Mouse (Mus musculus) neural tube, embryonic 12.5 days (tissue): ENCODE measurements at regions not wholly inside any gene's neighbourhood (a gene's known extent, or its start where the extent isn't known, plus 50 kb on each side); places are given as distances from the start of the nearest gene placed in this dataset.
A peak's percentile ranks its signal among the peaks of the same experiment; 100 is the strongest.

ENCODE experiments used
- ATAC-seq: fragments of 200-750 bp; cut with Nextera tagmentation; 2 replicates; pipeline ENCODE4 v1.8.0; 2017; ENCODE audit warnings: low read depth, mild to moderate bottlenecking, moderate TSS enrichment, moderate library complexity; ENCODE audit not compliant: low FRiP score
- H3K27ac ChIP-seq: fragments of 300-500 bp; sonication (generic); 2 replicates; pipeline ENCODE4 v1.5.1; 2016
- H3K27me3 ChIP-seq: fragments of 300-500 bp; sonication (generic); replicated peaks from 2 replicates; pipeline ENCODE4 v1.6.1; 2016; ENCODE audit warnings: mild to moderate bottlenecking
- H3K36me3 ChIP-seq: fragments of 300-500 bp; sonication (generic); 2 replicates; pipeline ENCODE4 v1.6.1; 2016; ENCODE audit warnings: mild to moderate bottlenecking
- H3K4me1 ChIP-seq: fragments of 300-500 bp; sonication (generic); 2 replicates; pipeline ENCODE4 v1.6.1; 2016
- H3K4me2 ChIP-seq: fragments of 300-500 bp; sonication (generic); replicated peaks from 2 replicates; pipeline ENCODE4 v1.6.1; 2016; ENCODE audit warnings: mild to moderate bottlenecking
- H3K4me3 ChIP-seq: fragments of 300-500 bp; sonication (generic); 2 replicates; pipeline ENCODE4 v1.5.1; 2016
- H3K9ac ChIP-seq: fragments of 300-500 bp; sonication (generic); 2 replicates; pipeline ENCODE4 v1.6.1; 2016; ENCODE audit warnings: mild to moderate bottlenecking
- H3K9me3 ChIP-seq: fragments of 300-500 bp; sonication (generic); 2 replicates; pipeline ENCODE4 v1.6.1; 2016; ENCODE audit warnings: mild to moderate bottlenecking
- WGBS: fragments of 180-500 bp; shearing (Covaris S2); methylation state at CpG from one replicate; pipeline ENCODE4 v1.1.7; 2016; 5-methylcytosine and 5-hydroxymethylcytosine counted together

DNA sequence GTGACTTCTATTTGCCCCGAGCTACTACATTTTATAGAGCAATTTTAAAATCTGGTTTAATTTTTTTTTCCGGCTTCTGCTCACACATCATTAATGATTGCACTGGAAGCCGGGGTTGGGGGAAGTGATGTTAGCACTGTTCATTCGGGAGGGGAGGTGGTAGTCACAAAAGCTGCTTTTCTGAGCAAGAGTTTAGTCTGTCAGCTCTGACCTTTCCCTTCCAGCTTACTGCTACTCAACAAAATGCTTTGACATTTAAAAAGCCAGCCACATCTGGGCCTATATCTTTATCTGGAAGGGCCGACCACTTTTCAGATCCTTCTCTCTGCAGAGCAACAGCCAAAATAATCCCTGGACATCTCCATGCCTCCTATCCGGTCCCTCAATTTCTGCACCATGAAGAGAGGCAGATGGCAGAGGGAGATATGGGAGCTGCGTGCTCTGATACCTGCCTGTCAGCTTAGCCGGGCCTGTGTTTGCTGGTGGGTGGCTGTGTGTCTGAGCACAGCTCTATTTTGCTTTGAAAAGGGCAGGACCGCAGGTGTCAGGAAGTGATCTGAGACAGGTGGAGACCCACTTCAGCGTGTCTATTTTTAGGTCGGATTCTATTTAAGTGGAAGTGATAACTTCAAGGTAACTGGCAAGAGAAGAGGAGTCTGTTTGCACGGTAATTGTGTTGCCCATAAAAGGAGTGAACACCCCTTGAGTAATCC, 63.1 kb downstream of the Kcnf1 start:
- ATAC-seq = no peak
- WGBS = 83% methylated on average over 12 of the region's 12 CpGs
- H3K4me2 ChIP-seq = no peak overlapping the region

DNA sequence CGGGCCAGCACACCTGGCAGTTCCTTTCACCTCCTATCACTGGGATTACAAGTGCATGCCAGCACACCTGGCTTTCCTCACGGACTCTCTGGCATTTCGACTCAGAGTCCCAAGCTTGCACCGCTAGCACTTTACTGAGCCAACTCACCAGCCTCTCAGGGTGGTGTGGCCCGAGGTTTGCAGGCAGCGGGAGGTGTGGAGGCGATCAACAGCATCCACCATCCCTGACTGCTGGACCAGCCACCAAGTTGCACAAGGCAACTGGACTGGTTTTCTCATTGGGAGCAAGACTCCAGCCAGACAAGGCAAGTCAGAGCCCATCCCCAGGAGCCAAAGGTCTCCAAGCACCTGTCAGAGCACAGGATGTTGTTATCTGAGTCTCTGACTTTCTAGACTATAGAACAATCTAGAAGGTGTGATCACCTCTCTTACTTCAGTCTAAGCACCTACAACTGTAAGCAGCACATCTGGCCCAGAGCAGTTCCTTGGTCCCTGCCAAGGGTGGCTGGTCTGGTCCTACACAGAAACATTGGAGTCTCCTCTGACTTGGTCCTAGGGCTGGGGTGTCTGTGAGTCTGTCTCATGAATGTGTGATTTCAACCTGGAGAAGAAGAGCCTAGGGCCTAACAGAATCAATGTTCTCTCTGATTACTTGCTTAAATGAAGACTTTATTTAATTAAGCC, 63.8 kb downstream of the Kcnf1 start:
- 89% methylated on average over 7 of the region's 7 CpGs for WGBS
- H3K4me2 ChIP-seq = no peak overlapping the region

More for the DNA sequence above, 63.1 kb downstream of the Kcnf1 start:
- Histone ChIP-seq H3K4me1 (no peaks in the 10 kb centered on the region), H3K9ac (no peak overlapping the region), H3K27ac (no peak overlapping the region), H3K9me3 (no peaks in the 10 kb centered on the region), H3K27me3 (no peaks in the 10 kb centered on the region), H3K36me3 (no peaks in the 10 kb centered on the region), H3K4me3 (no peak overlapping the region)

DNA sequence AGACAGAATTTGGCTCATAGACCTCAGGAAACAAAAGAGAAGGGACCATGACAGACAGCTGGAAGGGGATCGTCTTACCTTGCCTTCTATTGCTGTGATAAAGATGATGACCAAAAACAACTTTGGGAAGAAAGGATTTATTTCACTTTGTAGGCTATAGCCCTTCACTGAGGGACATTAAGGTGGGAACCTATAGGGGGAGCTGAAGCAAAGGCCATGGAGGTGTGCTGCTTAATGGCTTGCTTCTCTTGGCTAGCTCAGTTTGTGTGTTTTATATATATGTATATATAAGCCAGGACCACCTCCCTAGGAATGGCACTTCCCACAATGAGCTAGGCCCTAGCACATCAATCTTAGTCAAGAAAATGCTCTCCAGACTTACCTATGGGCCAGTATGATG, 70.5 kb downstream of the Kcnf1 start:
- 81% methylated on average over 1 of the region's 1 CpGs for WGBS

More for the DNA sequence above, 63.8 kb downstream of the Kcnf1 start:
- H3K4me3 ChIP-seq = no peak overlapping the region
- H3K9ac ChIP-seq = no peak overlapping the region
- no peaks in the 10 kb centered on the region for H3K36me3 ChIP-seq
- no peaks in the 10 kb centered on the region for H3K4me1 ChIP-seq
- no peak for ATAC-seq
- H3K27me3 ChIP-seq = no peaks in the 10 kb centered on the region
- H3K27ac ChIP-seq = no peak overlapping the region
- H3K9me3 ChIP-seq = no peaks in the 10 kb centered on the region

DNA sequence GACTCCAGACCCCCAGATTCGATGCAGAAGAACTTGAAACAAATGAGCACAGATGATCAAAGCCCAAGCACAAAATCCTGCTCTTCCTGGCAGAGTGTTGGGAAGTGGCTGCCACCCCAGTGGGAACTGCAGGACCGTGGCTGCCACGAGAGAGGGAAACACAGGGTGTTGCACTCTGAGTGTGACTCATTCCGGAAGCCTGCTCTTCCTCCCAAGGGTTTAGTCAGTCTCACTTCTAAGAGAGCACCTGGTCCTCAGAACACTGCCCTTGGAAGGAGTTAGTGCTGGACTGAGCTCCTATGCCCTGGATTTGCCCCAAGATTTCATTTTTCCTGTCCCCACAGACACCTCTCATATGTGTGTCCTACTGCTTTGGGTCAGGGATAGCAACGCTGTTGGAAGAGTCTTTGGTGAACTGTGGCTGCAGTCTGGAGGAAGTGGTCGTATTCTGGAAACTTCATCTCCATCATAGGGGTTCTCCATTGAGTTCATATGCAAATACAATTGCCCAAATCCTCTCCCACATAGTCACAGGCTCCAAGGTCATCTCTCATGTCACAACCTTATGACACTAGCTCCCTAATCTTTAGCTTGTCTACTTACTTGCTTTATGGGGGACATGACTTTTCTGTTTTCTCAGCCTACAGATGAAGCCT, 71.5 kb downstream of the Kcnf1 start:
- no peak overlapping the region for H3K27ac ChIP-seq
- H3K36me3 ChIP-seq = no peaks in the 10 kb centered on the region
- no peak overlapping the region for H3K9ac ChIP-seq
- no peak overlapping the region for H3K4me2 ChIP-seq
- H3K27me3 ChIP-seq = no peaks in the 10 kb centered on the region
- no peaks in the 10 kb centered on the region for H3K4me1 ChIP-seq
- no peak for ATAC-seq
- H3K4me3 ChIP-seq = no peak overlapping the region
- WGBS = 84% methylated on average over 6 of the region's 6 CpGs
- H3K9me3 ChIP-seq = no peaks in the 10 kb centered on the region

More for the DNA sequence above, 70.5 kb downstream of the Kcnf1 start:
- Histone ChIP-seq H3K4me1 (no peaks in the 10 kb centered on the region), H3K4me3 (no peak overlapping the region), H3K27ac (no peak overlapping the region), H3K27me3 (no peaks in the 10 kb centered on the region), H3K36me3 (no peaks in the 10 kb centered on the region), H3K9ac (no peak overlapping the region), H3K9me3 (no peaks in the 10 kb centered on the region), H3K4me2 (no peak overlapping the region)
- no peak for ATAC-seq

DNA sequence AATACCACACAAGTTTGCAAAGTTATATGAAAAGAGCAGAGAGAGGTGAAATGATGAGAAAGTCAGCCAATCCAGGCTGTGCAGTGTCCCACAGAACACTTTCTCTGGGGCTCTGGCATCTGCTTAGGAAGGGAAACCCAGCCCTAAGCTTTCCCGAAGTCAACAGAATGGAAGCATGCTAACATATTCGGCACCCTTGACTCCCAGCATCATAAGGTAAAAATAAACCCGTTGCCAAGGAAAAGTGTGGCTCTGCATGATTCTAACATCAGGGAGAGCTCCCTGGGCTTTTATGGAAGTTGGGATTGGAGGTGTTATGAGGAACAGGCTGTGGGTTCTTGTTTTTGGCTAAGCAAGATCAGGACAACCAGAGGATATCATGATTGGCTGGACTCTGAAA, 74.8 kb downstream of the Kcnf1 start:
- ATAC-seq = no peak
- no peaks in the 10 kb centered on the region for H3K27me3 ChIP-seq
- H3K9ac ChIP-seq = no peak overlapping the region
- H3K4me3 ChIP-seq = no peak overlapping the region
- H3K4me1 ChIP-seq = peaks cover 9% of the 10 kb centered on the region
- H3K36me3 ChIP-seq = no peaks in the 10 kb centered on the region
- no peak overlapping the region for H3K4me2 ChIP-seq
- H3K9me3 ChIP-seq = no peaks in the 10 kb centered on the region
- H3K27ac ChIP-seq = no peak overlapping the region
- 87% methylated on average over 3 of the region's 3 CpGs for WGBS

DNA sequence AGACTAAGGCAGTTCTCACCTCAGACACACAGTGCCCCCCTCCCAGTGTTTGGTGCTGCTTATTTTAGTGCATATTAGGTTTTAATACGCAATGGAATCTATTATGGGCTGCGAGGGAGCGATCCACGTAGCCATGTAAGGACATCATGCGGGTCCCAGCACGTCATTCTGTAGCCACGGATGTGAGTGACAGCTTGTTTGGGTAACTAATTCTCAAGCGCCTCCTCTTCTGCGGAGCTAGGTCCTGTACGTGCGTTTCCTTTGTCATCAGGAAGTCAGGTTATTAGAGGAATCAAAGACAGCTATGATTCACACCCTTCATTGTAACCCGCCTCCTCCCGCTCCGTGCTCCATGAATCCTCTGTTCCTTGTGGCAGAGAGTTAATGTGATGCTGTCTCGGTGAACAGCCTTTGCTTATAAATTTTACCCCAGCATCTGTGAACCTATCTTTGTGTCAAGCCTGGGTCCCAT, 78.9 kb downstream of the Kcnf1 start:
- no peaks in the 10 kb centered on the region for H3K36me3 ChIP-seq
- H3K4me1 ChIP-seq = peaks cover 13% of the 10 kb centered on the region
- H3K9me3 ChIP-seq = no peaks in the 10 kb centered on the region
- ATAC-seq = peak; percentile 85
- WGBS = 41% methylated on average over 15 of the region's 15 CpGs
- no peak overlapping the region for H3K27ac ChIP-seq
- H3K4me3 ChIP-seq = no peak overlapping the region
- peak overlapping the region; percentile 34; the same call in 1 of the 2 replicates for H3K4me2 ChIP-seq
- no peak overlapping the region for H3K9ac ChIP-seq
- no peaks in the 10 kb centered on the region for H3K27me3 ChIP-seq

DNA sequence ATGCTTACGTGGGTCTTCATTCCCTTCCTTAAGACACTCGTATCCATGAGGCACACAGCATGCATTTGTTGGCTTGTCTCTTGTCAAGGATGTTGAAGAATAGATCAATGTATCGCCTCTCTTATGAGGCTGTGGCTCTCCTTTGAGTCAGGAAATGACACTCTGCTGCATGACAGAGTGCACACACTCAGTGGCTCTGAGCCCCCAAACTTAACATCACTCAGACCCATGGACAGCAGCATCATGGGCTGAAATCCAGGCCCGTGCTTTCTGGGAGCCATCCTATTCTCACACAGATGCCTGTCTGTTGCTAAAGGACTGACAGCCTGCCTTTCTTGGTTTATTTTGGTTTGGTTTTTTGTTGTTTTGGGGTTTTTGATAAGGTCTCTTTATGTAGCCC, 81.9 kb downstream of the Kcnf1 start:
- no peaks in the 10 kb centered on the region for H3K27me3 ChIP-seq
- 88% methylated on average over 4 of the region's 4 CpGs for WGBS

DNA sequence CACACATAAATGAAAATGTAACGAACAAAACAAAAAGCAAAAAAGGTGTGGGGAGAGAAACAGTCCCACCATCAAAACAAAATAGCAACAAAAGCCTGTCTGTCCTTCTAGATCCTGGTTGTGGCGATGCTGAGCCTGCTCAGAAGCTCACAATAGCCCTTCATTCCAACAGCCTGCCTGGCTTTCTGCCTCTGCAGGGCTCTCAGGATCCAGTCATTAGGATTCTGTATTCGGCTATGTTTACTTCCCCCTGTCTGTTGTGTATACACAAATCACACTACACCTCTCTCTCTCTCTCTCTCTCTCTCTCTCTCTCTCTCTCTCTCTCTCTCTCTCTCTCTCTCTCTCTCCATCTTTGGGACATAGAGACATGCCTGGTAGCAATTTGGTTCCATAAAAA, 82.2 kb upstream of the 2410004P03Rik start:
- WGBS = 64% methylated on average over 3 of the region's 3 CpGs
- Histone ChIP-seq H3K4me1 (peaks cover 13% of the 10 kb centered on the region), H3K4me2 (no peak overlapping the region), H3K4me3 (no peak overlapping the region), H3K36me3 (no peaks in the 10 kb centered on the region), H3K27me3 (no peaks in the 10 kb centered on the region), H3K9ac (no peak overlapping the region), H3K9me3 (no peaks in the 10 kb centered on the region), H3K27ac (no peak overlapping the region)
- ATAC-seq = no peak

More for the DNA sequence above, 81.9 kb downstream of the Kcnf1 start:
- H3K4me2 ChIP-seq = no peak overlapping the region
- H3K4me1 ChIP-seq = peaks cover 13% of the 10 kb centered on the region
- H3K27ac ChIP-seq = no peak overlapping the region
- H3K9ac ChIP-seq = no peak overlapping the region
- no peaks in the 10 kb centered on the region for H3K36me3 ChIP-seq
- ATAC-seq = no peak
- H3K4me3 ChIP-seq = no peak overlapping the region
- no peaks in the 10 kb centered on the region for H3K9me3 ChIP-seq

DNA sequence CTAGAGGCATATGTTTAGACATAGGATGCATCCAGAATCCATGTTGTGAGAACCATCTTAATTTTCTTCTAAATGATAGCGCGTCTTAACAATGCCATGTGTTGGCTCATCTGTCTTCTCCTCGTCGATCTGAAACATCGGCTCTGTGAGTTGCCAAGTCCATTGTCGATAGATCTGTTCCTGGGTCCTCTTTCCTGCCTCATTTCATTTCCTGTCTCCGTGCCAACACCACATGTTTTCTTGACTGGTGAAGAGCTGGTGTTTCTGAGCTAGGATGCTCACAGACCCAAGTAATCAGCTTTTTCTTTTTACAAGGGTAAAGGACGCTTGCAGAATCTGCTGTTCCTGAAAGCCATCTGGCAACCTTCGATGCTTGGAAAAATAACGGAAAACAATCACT, 79.5 kb upstream of the 2410004P03Rik start:
- WGBS = 69% methylated on average over 10 of the region's 10 CpGs
- ATAC-seq = no peak

DNA sequence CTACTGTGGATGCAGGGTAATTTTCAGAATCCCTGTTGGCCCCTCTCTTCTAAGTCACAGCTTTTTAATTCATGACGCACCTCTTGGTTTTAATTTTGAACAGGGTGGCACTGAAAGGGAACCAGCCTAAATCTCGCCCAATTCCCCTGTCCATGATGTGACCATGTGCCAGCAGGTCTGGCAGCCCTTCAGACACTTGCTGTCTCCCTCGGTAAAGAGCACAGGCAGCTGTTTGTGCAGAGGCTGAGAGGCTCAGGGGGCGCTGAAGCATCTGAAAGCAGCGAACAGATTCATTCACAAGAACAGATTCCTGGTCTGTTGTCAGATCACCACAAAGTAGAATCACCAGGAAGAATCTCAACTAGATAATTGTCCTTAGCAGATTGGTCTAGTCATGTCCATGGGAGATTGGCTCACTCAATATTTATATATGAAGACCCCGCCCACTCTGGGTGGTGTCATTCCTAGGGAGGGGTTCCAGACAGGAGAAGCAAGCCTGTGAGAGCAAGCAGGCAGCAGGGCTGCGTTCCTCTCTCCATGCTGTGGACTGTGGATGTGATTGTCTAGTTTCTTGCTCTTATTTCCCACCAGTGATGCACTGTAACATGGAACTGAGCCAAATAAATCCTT, 78.3 kb upstream of the 2410004P03Rik start:
- Histone ChIP-seq H3K4me1 (no peaks in the 10 kb centered on the region; the same call in 1 of the 2 replicates), H3K27me3 (no peaks in the 10 kb centered on the region), H3K4me2 (no peak overlapping the region), H3K9me3 (no peaks in the 10 kb centered on the region), H3K9ac (no peak overlapping the region), H3K27ac (no peak overlapping the region), H3K36me3 (no peaks in the 10 kb centered on the region), H3K4me3 (no peak overlapping the region)
- WGBS = 57% methylated on average over 7 of the region's 7 CpGs
- no peak; the same call in 1 of the 2 replicates for ATAC-seq

More for the DNA sequence above, 79.5 kb upstream of the 2410004P03Rik start:
- no peaks in the 10 kb centered on the region; the same call in 1 of the 2 replicates for H3K4me1 ChIP-seq
- H3K9ac ChIP-seq = no peak overlapping the region
- H3K4me2 ChIP-seq = no peak overlapping the region
- H3K27ac ChIP-seq = no peak overlapping the region
- no peak overlapping the region for H3K4me3 ChIP-seq
- H3K9me3 ChIP-seq = no peaks in the 10 kb centered on the region
- H3K27me3 ChIP-seq = no peaks in the 10 kb centered on the region
- no peaks in the 10 kb centered on the region for H3K36me3 ChIP-seq

DNA sequence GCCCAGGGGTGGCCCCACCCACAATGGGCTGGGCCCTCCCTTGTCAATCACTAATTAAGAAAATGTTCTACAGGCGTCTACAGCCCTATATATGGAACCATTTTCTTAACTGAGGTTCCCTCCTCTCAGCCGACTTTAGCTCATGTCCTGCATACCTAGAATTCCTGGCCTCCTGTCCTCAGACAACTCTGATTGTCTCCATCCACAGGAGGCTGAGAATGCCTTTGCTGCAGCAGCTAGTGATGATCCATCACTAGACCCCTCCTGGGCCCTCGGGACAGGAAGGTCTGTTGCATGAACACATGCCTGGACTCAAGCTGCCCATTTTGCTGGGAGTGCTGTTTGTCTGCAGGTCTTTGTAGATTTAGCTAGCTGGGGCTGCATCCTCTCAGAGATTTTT, 75.9 kb upstream of the 2410004P03Rik start:
- ATAC-seq = no peak
- no peaks in the 10 kb centered on the region for H3K36me3 ChIP-seq
- no peaks in the 10 kb centered on the region for H3K27me3 ChIP-seq
- H3K4me2 ChIP-seq = no peak overlapping the region
- H3K4me1 ChIP-seq = no peaks in the 10 kb centered on the region; the same call in 1 of the 2 replicates
- H3K9me3 ChIP-seq = no peaks in the 10 kb centered on the region
- no peak overlapping the region for H3K4me3 ChIP-seq
- no peak overlapping the region for H3K9ac ChIP-seq
- 22% methylated on average over 3 of the region's 3 CpGs for WGBS
- H3K27ac ChIP-seq = no peak overlapping the region

DNA sequence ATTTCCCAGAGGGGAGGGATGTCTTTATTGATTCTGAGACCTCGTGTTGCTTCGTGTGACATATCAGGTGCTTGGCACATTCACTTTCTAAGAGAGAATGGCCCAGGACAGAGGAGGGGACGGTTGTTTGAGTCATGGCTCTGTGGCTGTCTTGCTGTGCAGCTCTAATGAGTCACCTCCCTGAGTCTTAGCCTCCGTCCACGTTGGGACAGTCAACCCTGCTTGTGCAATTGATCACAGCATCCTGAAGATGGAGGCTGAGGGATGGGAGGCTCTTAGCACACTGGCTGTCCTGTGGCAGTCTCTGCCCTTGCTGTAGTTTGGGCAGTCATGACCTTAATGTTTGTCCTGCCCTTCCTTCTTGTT, 73.7 kb upstream of the 2410004P03Rik start:
- no peak overlapping the region for H3K4me3 ChIP-seq
- no peaks in the 10 kb centered on the region for H3K27me3 ChIP-seq
- H3K27ac ChIP-seq = no peak overlapping the region
- no peaks in the 10 kb centered on the region for H3K36me3 ChIP-seq
- H3K4me1 ChIP-seq = no peaks in the 10 kb centered on the region; the same call in 1 of the 2 replicates
- no peak overlapping the region for H3K4me2 ChIP-seq
- no peaks in the 10 kb centered on the region for H3K9me3 ChIP-seq
- no peak overlapping the region for H3K9ac ChIP-seq
- ATAC-seq = no peak
- WGBS = 63% methylated on average over 5 of the region's 5 CpGs
